Mouse (Mus musculus) MEL (cell line): ENCODE data around the gene Golga2. TPM values are rescaled to one million over a fixed set of nuclear protein-coding genes. Genes with fewer than 3 reads are reported as not detected.

Source experiments
- DNase-seq: peaks from one replicate; pipeline ENCODE4 v3.0.0; 2011; ENCODE audit warnings: low read depth, low spot score
- H3K27ac ChIP-seq: 2 replicates; pipeline ENCODE4 v1.5.1; 2012; ENCODE audit warnings: low read depth, mild to moderate bottlenecking, control low read depth, low read length, moderate library complexity; ENCODE audit not compliant: control insufficient read depth
- H3K27me3 ChIP-seq, 2 experiments: fragments of 150-350 bp in 1 of 2; sonication (generic) in 1 of 2; 2 replicates each; pipeline ENCODE4 v1.6.1; 2012; ENCODE audit warnings: low read length in 2 of 2, mild to moderate bottlenecking in 2 of 2, improper control_type of control experiment in 1 of 2, moderate library complexity in 1 of 2; ENCODE audit not compliant: insufficient read depth in 2 of 2, control insufficient read depth in 1 of 2
- H3K36me3 ChIP-seq, 2 experiments: 2 replicates each; pipeline ENCODE4 v1.6.1; 2012 to 2014; ENCODE audit warnings: low read length in 2 of 2, improper control_type of control experiment in 1 of 2, inconsistent platforms in 1 of 2, mild to moderate bottlenecking in 1 of 2; ENCODE audit not compliant: insufficient read depth in 2 of 2, control insufficient read depth in 1 of 2
- H3K4me1 ChIP-seq, 2 experiments: fragments of 150-350 bp in 1 of 2; sonication (generic) in 1 of 2; 2 replicates each; pipeline ENCODE4 v1.6.1; 2012; ENCODE audit warnings: low read length in 2 of 2, improper control_type of control experiment in 1 of 2, mild to moderate bottlenecking in 1 of 2; ENCODE audit not compliant: insufficient read depth in 2 of 2, control insufficient read depth in 1 of 2
- H3K4me3 ChIP-seq, 2 experiments: fragments of 150-350 bp in 1 of 2; sonication (generic) in 1 of 2; 2 replicates each; pipeline ENCODE4 v1.5.1; 2012; ENCODE audit warnings: low read depth in 2 of 2, low read length in 2 of 2, mild to moderate bottlenecking in 2 of 2, moderate library complexity in 2 of 2, control low read depth in 1 of 2, improper control_type of control experiment in 1 of 2; ENCODE audit not compliant: control insufficient read depth in 1 of 2, insufficient read depth in 1 of 2
- H3K79me2 ChIP-seq: 2 replicates; pipeline ENCODE4 v1.6.1; 2012; ENCODE audit warnings: mild to moderate bottlenecking, low read length, moderate library complexity; ENCODE audit not compliant: control insufficient read depth, poor library complexity, insufficient read depth
- H3K9ac ChIP-seq: 2 replicates; pipeline ENCODE4 v1.6.1; 2012; ENCODE audit warnings: low read depth, mild to moderate bottlenecking, control low read depth, low read length, moderate library complexity; ENCODE audit not compliant: control insufficient read depth, poor library complexity, severe bottlenecking
- H3K9me3 ChIP-seq: fragments of 150-350 bp; sonication (generic); replicated peaks from 2 replicates; pipeline ENCODE4 v1.6.1; 2012; ENCODE audit warnings: mild to moderate bottlenecking, low read length, improper control_type of control experiment, moderate library complexity; ENCODE audit not compliant: insufficient read depth
- CHD1 ChIP-seq: IDR thresholded peaks from 2 replicates; pipeline ENCODE4 v1.6.1; 2012; ENCODE audit warnings: low read depth, mild to moderate bottlenecking, inconsistent platforms, low read length, improper control_type of control experiment
- CHD2 ChIP-seq: IDR thresholded peaks from 2 replicates; pipeline ENCODE4 v1.6.1; 2011; ENCODE audit warnings: low read length, improper control_type of control experiment
- CTCF ChIP-seq, 3 experiments: IDR thresholded peaks in 2 of 3; conservative IDR thresholded peaks in 1 of 3; 2 replicates each; pipeline ENCODE4 v1.5.1; 2011 to 2012; ENCODE audit warnings: low read length in 3 of 3, low read depth in 2 of 3, mild to moderate bottlenecking in 2 of 3, improper control_type of control experiment in 1 of 3, inconsistent platforms in 1 of 3, mixed read lengths in 1 of 3, moderate library complexity in 1 of 3; ENCODE audit not compliant: control insufficient read depth in 1 of 3, insufficient read depth in 1 of 3, poor library complexity in 1 of 3, severe bottlenecking in 1 of 3
- E2F4 ChIP-seq: IDR thresholded peaks from 2 replicates; pipeline ENCODE4 v1.6.1; 2011; ENCODE audit warnings: low read depth, low read length, improper control_type of control experiment, borderline replicate concordance
- EP300 ChIP-seq, 2 experiments: IDR thresholded peaks; 2 replicates each; pipeline ENCODE4 v1.6.1; 2011; ENCODE audit warnings: improper control_type of control experiment in 2 of 2, low read length in 2 of 2, low read depth in 1 of 2, mild to moderate bottlenecking in 1 of 2
- HCFC1 ChIP-seq: IDR thresholded peaks from 2 replicates; pipeline ENCODE4 v1.6.1; 2012; ENCODE audit warnings: low read depth, mild to moderate bottlenecking, inconsistent platforms, low read length, improper control_type of control experiment, moderate library complexity
- JUND ChIP-seq: IDR thresholded peaks from 2 replicates; pipeline ENCODE4 v1.6.1; 2011; ENCODE audit warnings: low read depth, mild to moderate bottlenecking, improper control_type of control experiment, low read length
- KAT2A ChIP-seq: conservative IDR thresholded peaks from 2 replicates; pipeline ENCODE4 v1.6.1; 2012; ENCODE audit warnings: low read depth, low read length, improper control_type of control experiment, inconsistent platforms
- MAX ChIP-seq: IDR thresholded peaks from 2 replicates; pipeline ENCODE4 v1.6.1; 2011; ENCODE audit warnings: low read length, improper control_type of control experiment
- MAZ ChIP-seq: IDR thresholded peaks from 2 replicates; pipeline ENCODE4 v1.6.1; 2012; ENCODE audit warnings: low read depth, mild to moderate bottlenecking, inconsistent platforms, low read length, improper control_type of control experiment
- MXI1 ChIP-seq: IDR thresholded peaks from 2 replicates; pipeline ENCODE4 v1.6.1; 2011; ENCODE audit warnings: mild to moderate bottlenecking, low read depth, low read length, improper control_type of control experiment
- MYC ChIP-seq: IDR thresholded peaks from 2 replicates; pipeline ENCODE4 v1.6.1; 2011; ENCODE audit warnings: low read depth, mild to moderate bottlenecking, low read length, improper control_type of control experiment, moderate library complexity
- NELFE ChIP-seq: IDR thresholded peaks from 2 replicates; pipeline ENCODE4 v1.6.1; 2011; ENCODE audit warnings: low read depth, low read length, improper control_type of control experiment
- NRF1 ChIP-seq: IDR thresholded peaks from 2 replicates; pipeline ENCODE4 v1.6.1; 2014; ENCODE audit warnings: low read depth, mild to moderate bottlenecking, inconsistent platforms, low read length, improper control_type of control experiment, moderate library complexity; ENCODE audit not compliant: poor library complexity, insufficient read depth, severe bottlenecking
- POLR2A ChIP-seq, 2 experiments: IDR thresholded peaks; 2 replicates each; pipeline ENCODE4 v1.6.1; 2011 to 2012; ENCODE audit warnings: low read length in 2 of 2, mild to moderate bottlenecking in 2 of 2, control low read depth in 1 of 2, improper control_type of control experiment in 1 of 2, low read depth in 1 of 2, moderate library complexity in 1 of 2; ENCODE audit not compliant: control insufficient read depth in 1 of 2, insufficient read depth in 1 of 2, poor library complexity in 1 of 2
- POLR2AphosphoS2 ChIP-seq: IDR thresholded peaks from 2 replicates; pipeline ENCODE4 v1.6.1; 2011; ENCODE audit warnings: low read length, improper control_type of control experiment
- RAD21 ChIP-seq: IDR thresholded peaks from 2 replicates; pipeline ENCODE4 v1.6.1; 2011; ENCODE audit warnings: mild to moderate bottlenecking, low read depth, low read length, improper control_type of control experiment
- RCOR1 ChIP-seq: IDR thresholded peaks from 2 replicates; pipeline ENCODE4 v1.6.1; 2012; ENCODE audit warnings: low read depth, mild to moderate bottlenecking, inconsistent platforms, low read length, improper control_type of control experiment
- SIN3A ChIP-seq: IDR thresholded peaks from 2 replicates; pipeline ENCODE4 v1.6.1; 2012; ENCODE audit warnings: low read length, improper control_type of control experiment, inconsistent platforms
- SMC3 ChIP-seq: IDR thresholded peaks from 2 replicates; pipeline ENCODE4 v1.6.1; 2011; ENCODE audit warnings: low read depth, low read length, improper control_type of control experiment
- TBP ChIP-seq: IDR thresholded peaks from 2 replicates; pipeline ENCODE4 v1.8.0; 2011; ENCODE audit warnings: low read depth, low read length, improper control_type of control experiment
- USF1 ChIP-seq: IDR thresholded peaks from 2 replicates; pipeline ENCODE4 v1.6.1; 2014; ENCODE audit warnings: low read depth, mild to moderate bottlenecking, inconsistent platforms, low read length, improper control_type of control experiment, moderate library complexity
- USF2 ChIP-seq, 2 experiments: IDR thresholded peaks; 2 replicates each; pipeline ENCODE4 v1.6.1; 2011 to 2012; ENCODE audit warnings: improper control_type of control experiment in 2 of 2, low read length in 2 of 2, borderline replicate concordance in 1 of 2, inconsistent platforms in 1 of 2, low read depth in 1 of 2, mild to moderate bottlenecking in 1 of 2; ENCODE audit not compliant: insufficient read depth in 1 of 2
- ZKSCAN1 ChIP-seq: IDR thresholded peaks from 2 replicates; pipeline ENCODE4 v1.6.1; 2012; ENCODE audit warnings: low read depth, mild to moderate bottlenecking, inconsistent platforms, low read length, improper control_type of control experiment, moderate library complexity
- ZMIZ1 ChIP-seq: IDR thresholded peaks from 2 replicates; pipeline ENCODE4 v1.6.1; 2012; ENCODE audit warnings: low read depth, mild to moderate bottlenecking, inconsistent platforms, low read length, improper control_type of control experiment, moderate library complexity
- ZNF384 ChIP-seq: IDR thresholded peaks from 2 replicates; pipeline ENCODE4 v1.6.1; 2012; ENCODE audit warnings: low read depth, mild to moderate bottlenecking, inconsistent platforms, low read length, improper control_type of control experiment
- polyA plus RNA-seq, 2 experiments: library from polyadenylated mRNA; stranded (reverse) in 1 of 2; unstranded in 1 of 2; fragments of >175 nt in 1 of 2; fragments of >200 nt in 1 of 2; gene quantifications; 2 replicates each; pipeline versions ENCODE4 v1.2.1 to v1.2.4; 2012; ENCODE audit warnings: low replicate concordance in 2 of 2, low read depth in 1 of 2; ENCODE audit not compliant: insufficient read length in 2 of 2, insufficient read depth in 1 of 2, missing spikeins in 1 of 2
- total RNA-seq: library from RNA; depleted of rRNA; stranded (reverse); fragments of 300-350 nt; gene quantifications from 2 replicates; pipeline ENCODE4 v1.2.3, GENCODE M21; 2012

Gene Golga2
- total and polyA plus RNA-seq, 3 experiments, result 20.3 to 38.6 TPM; not detected in 1

GRCm38 (mm10) chr2:32282727-32283126, 4.5 kb upstream of the Golga2 start:
- Histone ChIP-seq H3K4me3 (no peak overlapping the region), H3K27ac (no peak overlapping the region), H3K9ac (no peak overlapping the region), H3K27me3 (no peaks in the 10 kb centered on the region), H3K36me3 (peaks cover 11 to 12% of the 10 kb centered on the region in 2 experiments), H3K79me2 (peaks cover 16% of the 10 kb centered on the region), H3K4me1 (peaks cover 3 to 5% of the 10 kb centered on the region in 2 experiments; a peak in 3 of 4 replicates), H3K9me3 (no peaks in the 10 kb centered on the region)
- DNase-seq, result peak; percentile 77
- TF ChIP-seq RAD21, result peak; percentile 36
- peak; percentile 55 for TF ChIP-seq SMC3
- TF ChIP-seq CTCF (IDR thresholded peaks at IDR 0.05 in 2 of 3, conservative IDR thresholded peaks at IDR 0.05 in 1 of 3; ENCODE audit: control insufficient read depth in 1 of 3, insufficient read depth in 1 of 3, low read depth in 2 of 3, low read length in 3 of 3, poor library complexity in 1 of 3, severe bottlenecking in 1 of 3), result peak; percentile 80 to 88 (median 86)
- TF ChIP-seq RCOR1, result no peak
- 0 out of 2 replicates have a peak, but pooled peaks have one; percentile 25 for TF ChIP-seq HCFC1
- no peak for TF ChIP-seq KAT2A
- TF ChIP-seq TBP, result no peak
- TF ChIP-seq EP300 (IDR thresholded peaks at IDR 0.05; ENCODE audit: low read depth in 1 of 2, low read length in 2 of 2), result no peak
- TF ChIP-seq USF1, result no peak

- no peak for DNase-seq
- Histone ChIP-seq H3K4me1 (peaks cover 3 to 6% of the 10 kb centered on the region in 2 experiments; a peak in 3 of 4 replicates), H3K79me2 (peaks cover 25% of the 10 kb centered on the region), H3K27me3 (no peaks in the 10 kb centered on the region), H3K27ac (no peak overlapping the region), H3K36me3 (peaks cover 11 to 13% of the 10 kb centered on the region in 2 experiments), H3K9ac (no peak overlapping the region), H3K4me3 (no peak overlapping the region), H3K9me3 (no peaks in the 10 kb centered on the region)
- no peak for TF ChIP-seq HCFC1
- TF ChIP-seq USF2 (IDR thresholded peaks at IDR 0.05; ENCODE audit: borderline replicate concordance in 1 of 2, insufficient read depth in 1 of 2, low read depth in 1 of 2, low read length in 2 of 2), result no peak
- TF ChIP-seq ZNF384, result no peak
Observed at GRCm38 (mm10) chr2:32283986-32284385, 3.2 kb upstream of the Golga2 start.

GRCm38 (mm10) chr2:32287923-32288367, 761 bp downstream of the Golga2 start, which contains the start of gene Swi5:
Swi5 (minus strand) TSS chr2:32288075.
- peak; percentile 100 for DNase-seq
- Histone ChIP-seq H3K9ac (peak within 1 kb of the TSS; percentile 94), H3K4me3 (peak within 1 kb of the TSS; percentile 95 to 96), H3K79me2 (peaks cover 36% of the 10 kb centered on the region), H3K9me3 (no peaks in the 10 kb centered on the region), H3K27ac (peak within 1 kb of the TSS; percentile 77), H3K27me3 (no peaks in the 10 kb centered on the region), H3K36me3 (peaks cover 3 to 19% of the 10 kb centered on the region in 2 experiments), H3K4me1 (peaks cover 3 to 12% of the 10 kb centered on the region in 2 experiments)
- TF ChIP-seq KAT2A, result peak; percentile 62; the same call in 1 of the 2 replicates
- TF ChIP-seq MXI1, result peak; percentile 52; the same call in 1 of the 2 replicates
- TF ChIP-seq NRF1, result peak; percentile 85
- TF ChIP-seq JUND, result no peak
- peak; percentile 83 for TF ChIP-seq MAX
- no peak for TF ChIP-seq CHD2
- TF ChIP-seq SIN3A, result no peak; the same call in 1 of the 2 replicates
- TF ChIP-seq E2F4, result no peak
- peak; percentile 74; the same call in 1 of the 2 replicates for TF ChIP-seq ZMIZ1
- peak; percentile 87 for TF ChIP-seq TBP
- TF ChIP-seq POLR2AphosphoS2, result peak; percentile 86; the same call in 1 of the 2 replicates
- TF ChIP-seq NELFE, result peak; percentile 93
- peak in 1 of 2 experiments; percentile 97; a peak in 3 of 4 replicates for TF ChIP-seq POLR2A (IDR thresholded peaks at IDR 0.05; ENCODE audit: control insufficient read depth in 1 of 2, insufficient read depth in 1 of 2, low read depth in 1 of 2, low read length in 2 of 2, poor library complexity in 1 of 2)
- no peak for TF ChIP-seq ZKSCAN1
- no peak for TF ChIP-seq CTCF (IDR thresholded peaks at IDR 0.05 in 2 of 3, conservative IDR thresholded peaks at IDR 0.05 in 1 of 3; ENCODE audit: control insufficient read depth in 1 of 3, insufficient read depth in 1 of 3, low read depth in 2 of 3, low read length in 3 of 3, poor library complexity in 1 of 3, severe bottlenecking in 1 of 3)
- peak; percentile 94 for TF ChIP-seq MAZ
- peak; percentile 75; the same call in 1 of the 2 replicates for TF ChIP-seq MYC
- peak; percentile 94 for TF ChIP-seq USF1
- no peak for TF ChIP-seq CHD1
